Mouse (Mus musculus): ENCODE data around the gene Fam216a. TPM values are rescaled to one million over a fixed set of nuclear protein-coding genes. Genes with fewer than 3 reads are reported as not detected.

Fam216a gene
- total and polyA plus RNA-seq, 3 experiments = 68.9 to 100 TPM; not detected in 1

- peaks cover 3 to 7% of the 10 kb centered on the region in 2 experiments for H3K36me3 ChIP-seq (ENCODE audit: control insufficient read depth in 1 of 2, insufficient read depth in 2 of 2, low read length in 2 of 2)
- peaks cover 0 to 11% of the 10 kb centered on the region in 2 experiments; a peak in 2 of 4 replicates for H3K4me1 ChIP-seq (ENCODE audit: control insufficient read depth in 1 of 2, insufficient read depth in 2 of 2, low read length in 2 of 2)
- TF ChIP-seq TAL1 (IDR thresholded peaks at IDR 0.05; ENCODE audit: low read length) = no peak
- peak; percentile 64; the same call in 1 of the 2 replicates for TF ChIP-seq ETS1 (IDR thresholded peaks at IDR 0.05; ENCODE audit: low read depth, low read length)
- TF ChIP-seq RAD21 (IDR thresholded peaks at IDR 0.05; ENCODE audit: low read depth, low read length) = peak; percentile 43
- TF ChIP-seq POLR2AphosphoS2 (IDR thresholded peaks at IDR 0.05; ENCODE audit: low read length) = peak; percentile 30; the same call in 1 of the 2 replicates
- TF ChIP-seq CHD2 (IDR thresholded peaks at IDR 0.05; ENCODE audit: low read length) = no peak
- TF ChIP-seq SIN3A (IDR thresholded peaks at IDR 0.05; ENCODE audit: low read length) = peak; percentile 89
- peak; percentile 87 for TF ChIP-seq HCFC1 (IDR thresholded peaks at IDR 0.05; ENCODE audit: low read depth, low read length)
- TF ChIP-seq GABPA (IDR thresholded peaks at IDR 0.05; ENCODE audit: low read depth, low read length) = no peak
- 0 out of 2 replicates have a peak, but pooled peaks have one; percentile 15 for TF ChIP-seq USF1 (IDR thresholded peaks at IDR 0.05; ENCODE audit: low read depth, low read length)
- no peak for TF ChIP-seq MYB (IDR thresholded peaks at IDR 0.05; ENCODE audit: low read depth, low read length)
- no peak for TF ChIP-seq MAFK (IDR thresholded peaks at IDR 0.05; ENCODE audit: borderline replicate concordance, low read depth, low read length)
- TF ChIP-seq POLR2A (IDR thresholded peaks at IDR 0.05; ENCODE audit: control insufficient read depth in 1 of 2, insufficient read depth in 1 of 2, low read depth in 1 of 2, low read length in 2 of 2, poor library complexity in 1 of 2) = peak; percentile 27 to 80; a peak in 3 of 4 replicates
- TF ChIP-seq POLR2AphosphoS5 (IDR thresholded peaks at IDR 0.05; ENCODE audit: borderline replicate concordance, low read depth, low read length) = no peak
- peak; percentile 64; the same call in 1 of the 2 replicates for TF ChIP-seq TCF12 (IDR thresholded peaks at IDR 0.05; ENCODE audit: low read depth, low read length)
- TF ChIP-seq CTCF (IDR thresholded peaks at IDR 0.05 in 2 of 3, conservative IDR thresholded peaks at IDR 0.05 in 1 of 3; ENCODE audit: control insufficient read depth in 1 of 3, insufficient read depth in 1 of 3, low read depth in 2 of 3, low read length in 3 of 3, poor library complexity in 1 of 3, severe bottlenecking in 1 of 3) = peak; percentile 76 to 94 (median 90)
- TF ChIP-seq ZMIZ1 (IDR thresholded peaks at IDR 0.05; ENCODE audit: low read depth, low read length) = peak; percentile 84
- 0 out of 2 replicates have a peak, but pooled peaks have one; percentile 28 for TF ChIP-seq NRF1 (IDR thresholded peaks at IDR 0.05; ENCODE audit: insufficient read depth, low read depth, low read length, poor library complexity, severe bottlenecking)
- TF ChIP-seq JUND (IDR thresholded peaks at IDR 0.05; ENCODE audit: low read depth, low read length) = no peak
- no peak for TF ChIP-seq MEF2A (IDR thresholded peaks at IDR 0.05; ENCODE audit: extremely low read depth, insufficient replicate concordance, low read depth, low read length, poor library complexity, severe bottlenecking)
- TF ChIP-seq ELF1 (IDR thresholded peaks at IDR 0.05; ENCODE audit: low read depth, low read length) = peak; percentile 93
- TF ChIP-seq SMC3 (IDR thresholded peaks at IDR 0.05; ENCODE audit: low read depth, low read length) = peak; percentile 75
- TF ChIP-seq GATA1 (IDR thresholded peaks at IDR 0.05; ENCODE audit: low read depth, low read length) = no peak
- TF ChIP-seq ZKSCAN1 (IDR thresholded peaks at IDR 0.05; ENCODE audit: low read depth, low read length) = no peak
- peak; percentile 88 for TF ChIP-seq NELFE (IDR thresholded peaks at IDR 0.05; ENCODE audit: low read depth, low read length)
- TF ChIP-seq RCOR1 (IDR thresholded peaks at IDR 0.05; ENCODE audit: low read depth, low read length) = 0 out of 2 replicates have a peak, but pooled peaks have one; percentile 37
- no peak for TF ChIP-seq CHD1 (IDR thresholded peaks at IDR 0.05; ENCODE audit: low read depth, low read length)
- TF ChIP-seq EP300 (IDR thresholded peaks at IDR 0.05; ENCODE audit: low read depth in 1 of 2, low read length in 2 of 2) = no peak
- no peak for TF ChIP-seq E2F4 (IDR thresholded peaks at IDR 0.05; ENCODE audit: borderline replicate concordance, low read depth, low read length)
- TF ChIP-seq ZNF384 (IDR thresholded peaks at IDR 0.05; ENCODE audit: low read depth, low read length) = no peak
- peak; percentile 98 for TF ChIP-seq MAX (IDR thresholded peaks at IDR 0.05; ENCODE audit: low read length)
- peak; percentile 71 for TF ChIP-seq BHLHE40 (IDR thresholded peaks at IDR 0.05; ENCODE audit: borderline replicate concordance, low read depth, low read length)
- no peak; the same call in 1 of the 2 replicates for TF ChIP-seq MAZ (IDR thresholded peaks at IDR 0.05; ENCODE audit: low read depth, low read length)
- no peak for TF ChIP-seq USF2 (IDR thresholded peaks at IDR 0.05; ENCODE audit: borderline replicate concordance in 1 of 2, insufficient read depth in 1 of 2, low read depth in 1 of 2, low read length in 2 of 2)
- TF ChIP-seq TBP (IDR thresholded peaks at IDR 0.05; ENCODE audit: low read depth, low read length) = peak; percentile 77
- no peak for TF ChIP-seq UBTF (IDR thresholded peaks at IDR 0.05; ENCODE audit: borderline replicate concordance, insufficient read depth, low read depth, low read length)
- peak; percentile 45; the same call in 1 of the 2 replicates for TF ChIP-seq ZC3H11A (IDR thresholded peaks at IDR 0.05; ENCODE audit: low read depth, low read length)
- TF ChIP-seq KAT2A (conservative IDR thresholded peaks at IDR 0.05; ENCODE audit: low read depth, low read length) = no peak; the same call in 1 of the 2 replicates
These were observed 19.6 kb upstream of the Fam216a start, which contains the start of gene Arpc3 for GRCm38 (mm10) chr5:122391786-122392180. TSS of gene Arpc3 (plus strand) at chr5:122391878.

More at GRCm38 (mm10) chr5:122391786-122392180, 19.6 kb upstream of the Fam216a start, which contains the start of gene Arpc3:
- no peaks in the 10 kb centered on the region for H3K27me3 ChIP-seq (ENCODE audit: control insufficient read depth in 1 of 2, insufficient read depth in 2 of 2, low read length in 2 of 2)
- peaks cover 31% of the 10 kb centered on the region for H3K79me2 ChIP-seq (ENCODE audit: control insufficient read depth, insufficient read depth, low read length, poor library complexity)
- H3K27ac ChIP-seq (ENCODE audit: control insufficient read depth, low read depth, low read length) = peak within 1 kb of the TSS; percentile 74
- H3K9me3 ChIP-seq (replicated peaks; ENCODE audit: insufficient read depth, low read length) = no peaks in the 10 kb centered on the region
- peak; percentile 95 for DNase-seq (ENCODE audit: low read depth, low spot score)
- peak within 1 kb of the TSS; percentile 89 for H3K9ac ChIP-seq (ENCODE audit: control insufficient read depth, low read depth, low read length, poor library complexity, severe bottlenecking)
- peak within 1 kb of the TSS; percentile 80 to 94 for H3K4me3 ChIP-seq (ENCODE audit: control insufficient read depth in 1 of 2, insufficient read depth in 1 of 2, low read depth in 2 of 2, low read length in 2 of 2)
